Mouse (Mus musculus) left cerebral cortex, postnatal 10 days (tissue): ENCODE results near the gene Map2. TPM values are rescaled to one million over a fixed set of nuclear protein-coding genes. Genes with fewer than 3 reads are reported as not detected.

Experiments
- DNase-seq, 2 experiments: peaks; one replicate each; pipeline ENCODE4 v3.0.0; 2021 to 2022; ENCODE audit warnings: low spot score in 2 of 2, mixed read lengths in 1 of 2; ENCODE audit errors: extremely low spot score in 1 of 2
- intact Hi-C: fragments of 180-260 bp; cut with DNase I; formaldehyde crosslinking; loops from one replicate; pipeline ENCODE4 v1.15.1; 2025
- total RNA-seq, 2 experiments: library from RNA; stranded (reverse); gene quantifications; 2 replicates each; pipeline ENCODE4 v1.2.3; 2021

Gene Map2
- total RNA-seq, 2 experiments from 2014 or later = 1,154 to 1,199 TPM

GRCm38 (mm10) chr1:66449471-66449870, 274.4 kb downstream of the Map2 start:
- intact Hi-C loops = no loop called here
- no peak for DNase-seq

- intact Hi-C loops = no loop called here
- DNase-seq = no peak
These were observed 281.5 kb downstream of the Map2 start for GRCm38 (mm10) chr1:66456580-66456979.

GRCm38 (mm10) chr1:66457747-66458146, 282.7 kb downstream of the Map2 start:
- no peak for DNase-seq

DNA sequence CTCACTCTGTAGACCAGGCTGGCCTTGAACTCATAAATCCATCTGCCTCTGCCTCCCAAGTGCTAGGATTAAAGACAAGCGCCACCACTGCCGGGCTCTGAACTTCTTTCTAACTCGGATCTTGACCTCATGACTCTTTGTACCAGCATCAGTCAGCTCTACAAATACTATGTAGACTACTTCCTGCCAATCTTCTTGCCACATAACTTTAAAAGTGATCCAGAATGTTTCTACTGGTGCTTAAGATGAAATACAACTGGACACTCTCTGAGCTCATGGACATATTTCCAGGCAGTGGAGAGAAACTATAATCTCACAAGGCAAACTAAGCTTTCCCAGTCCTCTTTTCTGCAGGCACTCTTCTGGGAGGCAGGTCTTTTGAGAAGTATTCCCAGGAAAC, 284.3 kb downstream of the Map2 start:
- no peak for DNase-seq
- intact Hi-C loops = no loop called here

More at GRCm38 (mm10) chr1:66457747-66458146, 282.7 kb downstream of the Map2 start:
- intact Hi-C loops = no loop called here

GRCm38 (mm10) chr1:66460850-66461249, 285.8 kb downstream of the Map2 start:
- no peak for DNase-seq
- intact Hi-C loops = no loop called here

DNA sequence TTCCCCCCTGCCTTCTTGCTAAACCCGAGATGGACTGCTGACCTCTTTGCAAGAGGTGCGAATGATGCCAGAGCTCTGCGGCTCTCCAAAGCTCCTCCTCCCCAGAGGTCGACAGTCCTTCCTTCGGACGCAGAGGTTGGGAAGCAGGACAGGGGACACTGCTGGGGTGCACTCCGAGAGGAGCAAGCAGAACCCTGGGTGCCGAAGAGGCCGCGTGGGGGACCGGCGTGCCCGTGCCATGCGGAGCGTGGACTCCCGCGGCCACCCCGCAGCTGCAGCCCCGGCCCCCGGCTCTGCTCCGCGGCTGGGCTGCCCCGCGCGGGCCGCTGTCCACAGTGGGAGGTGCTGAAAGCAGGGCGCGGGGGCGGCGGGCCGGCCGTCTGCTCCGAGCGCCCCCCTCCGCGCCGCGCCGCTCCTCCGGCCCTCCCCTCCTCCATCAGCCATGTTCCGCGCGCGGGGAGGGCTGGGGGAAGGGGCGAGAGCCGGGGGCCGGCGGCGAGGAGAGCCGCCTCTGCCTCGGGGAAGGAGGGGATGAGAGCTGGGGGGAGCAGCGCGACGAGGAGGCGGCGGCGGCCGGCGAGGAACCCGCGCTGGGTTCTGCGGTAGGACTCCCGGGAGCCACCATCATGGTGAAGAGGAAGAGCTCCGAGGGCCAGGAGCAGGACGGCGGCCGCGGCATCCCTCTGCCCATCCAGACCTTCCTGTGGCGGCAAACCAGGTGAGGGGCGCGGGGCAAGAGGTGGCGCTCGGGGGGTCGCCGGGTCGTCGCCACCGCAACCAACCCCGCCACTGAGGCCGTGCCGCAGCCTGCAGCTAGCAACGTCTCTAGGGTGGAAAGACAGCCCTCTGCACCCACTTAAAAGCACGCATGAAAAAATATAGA, 293.0 kb downstream of the Map2 start, which contains the start of gene Unc80:
Unc80 (plus strand) TSS at position 547 of the 883 bp plus-strand sequence.
- intact Hi-C loops = no loop called here

DNA sequence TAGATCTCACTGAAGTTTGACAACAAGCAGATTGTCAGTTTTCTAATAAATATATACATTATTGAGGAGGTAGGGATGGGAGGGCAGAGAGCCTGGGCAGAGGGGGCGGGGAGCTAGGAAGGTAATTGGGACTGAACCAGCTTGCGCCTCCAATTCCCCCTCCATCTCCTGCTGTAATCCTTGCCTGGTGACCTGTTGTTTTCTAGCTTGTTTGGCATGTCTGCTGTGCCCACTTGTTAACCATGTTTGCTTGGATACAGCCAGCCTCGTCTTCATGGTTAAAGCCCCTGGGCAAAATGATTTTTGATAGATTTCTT, 293.6 kb downstream of the Map2 start:
- intact Hi-C loops = no loop called here
- no peak for DNase-seq

More for the DNA sequence above, 293.0 kb downstream of the Map2 start, which contains the start of gene Unc80:
- peak in 1 of 2 experiments; percentile 84 for DNase-seq

DNA sequence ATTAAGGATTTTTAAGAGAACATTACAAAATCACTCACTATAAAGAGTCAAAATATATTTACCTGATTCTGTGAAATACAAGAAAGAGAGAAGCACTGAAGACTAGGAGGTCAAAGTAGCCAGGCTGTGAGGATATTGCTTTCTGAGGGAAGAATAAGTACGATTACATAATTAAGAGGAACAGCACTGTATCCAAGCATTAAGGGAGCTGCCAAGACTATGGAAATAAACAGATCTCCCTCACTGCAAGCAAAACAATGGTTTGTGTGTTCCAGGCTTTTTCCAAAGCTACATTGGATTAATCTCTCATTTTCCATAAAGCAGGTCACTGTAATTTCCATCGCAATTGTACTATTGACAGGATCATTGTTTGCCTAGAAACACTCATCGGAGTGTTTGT, 307.7 kb downstream of the Map2 start:
- intact Hi-C loops = no loop called here

More for the DNA sequence above, 307.7 kb downstream of the Map2 start:
- DNase-seq = no peak

Other genes with a start within 250 kb of the Map2 start
- not detected for gene Crygf, start 248.8 kb upstream of the Map2 start, total RNA-seq